Mouse (Mus musculus) thymus, adult 2 months (tissue): Measurements from ENCODE around the gene Ovol2.

Source experiments
- CTCF ChIP-seq: fragments of 200-500 bp; IDR thresholded peaks from 2 replicates; pipeline ENCODE4 v1.5.1; 2012; ENCODE audit warnings: mild to moderate bottlenecking, control low read depth, low read length, moderate library complexity, borderline replicate concordance; ENCODE audit not compliant: control insufficient read depth, poor library complexity, insufficient read depth; ENCODE audit errors: extremely low read depth
- POLR2A ChIP-seq: fragments of 200-500 bp; IDR thresholded peaks from 2 replicates; pipeline ENCODE4 v1.6.1; 2012; ENCODE audit warnings: mild to moderate bottlenecking, low read length, control low read depth, moderate library complexity; ENCODE audit not compliant: control insufficient read depth, poor library complexity, insufficient read depth; ENCODE audit errors: extremely low read depth

- no peak for TF ChIP-seq CTCF
- no peak for TF ChIP-seq POLR2A
These were observed 20.9 kb upstream of the Ovol2 start for GRCm38 (mm10) chr2:144352843-144353242.
